Mouse (Mus musculus): ENCODE measurements around the gene Jade1. TPM values are rescaled to one million over a fixed set of nuclear protein-coding genes. Genes with fewer than 3 reads are reported as not detected.

The Jade1 gene
- polyA plus RNA-seq, 1 experiment from 2014 or later: 13.8 TPM

DNA sequence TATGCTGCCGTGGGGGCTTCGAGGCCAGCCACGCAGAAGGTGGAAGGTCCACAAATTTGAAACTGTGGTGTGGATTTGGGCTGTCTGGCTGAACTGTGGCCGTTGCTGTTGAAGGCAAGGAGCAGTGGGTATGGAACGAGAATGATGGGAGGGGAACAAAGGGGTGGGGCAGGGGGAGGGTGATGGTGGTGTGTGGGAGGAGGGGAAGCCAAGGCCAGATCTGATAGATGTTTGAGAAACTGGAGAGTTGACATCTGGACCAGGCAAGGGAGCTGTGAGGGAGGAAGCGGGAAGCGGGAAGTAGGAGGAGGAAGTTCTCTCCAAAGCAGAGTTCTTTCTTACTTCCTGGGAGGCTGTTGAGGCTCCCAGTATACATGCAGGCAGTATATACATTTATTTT is 26.7 kb downstream of the Jade1 start:
- 65% methylated on average over 7 of the region's 7 CpGs for WGBS (ENCODE audit: insufficient replicate concordance)
- peaks cover 71% of the 10 kb centered on the region for H3K4me1 ChIP-seq
- H3K9me3 ChIP-seq (replicated peaks): no peaks in the 10 kb centered on the region
- H3K4me2 ChIP-seq: peak overlapping the region; percentile 9; the same call in 1 of the 2 replicates
- H3K4me3 ChIP-seq: no peak overlapping the region
- no peaks in the 10 kb centered on the region for H3K27me3 ChIP-seq (replicated peaks)
- ATAC-seq: no peak
- no peak overlapping the region for H3K9ac ChIP-seq
- H3K36me3 ChIP-seq: peaks cover 43% of the 10 kb centered on the region
- peak overlapping the region; percentile 75 for H3K27ac ChIP-seq

DNA sequence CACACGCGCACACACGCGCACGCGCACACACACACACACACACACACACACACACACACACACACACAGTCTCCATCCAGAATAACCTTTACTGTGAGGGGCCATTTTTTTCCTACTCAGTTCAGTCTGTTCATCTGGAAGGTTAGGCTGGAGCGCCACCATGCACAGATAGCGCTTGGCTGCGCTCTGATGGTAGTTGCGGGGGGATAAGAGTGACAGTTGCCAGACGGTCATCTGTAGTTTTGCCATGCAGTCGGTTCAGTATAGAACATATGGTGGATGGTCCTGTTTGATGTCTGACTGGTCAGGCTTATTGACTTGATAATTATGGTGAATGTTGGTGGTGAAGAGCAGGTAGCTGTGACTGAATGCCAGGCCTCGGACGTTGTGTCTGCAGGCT is 27.6 kb downstream of the Jade1 start:
- Histone ChIP-seq H3K9me3 (replicated peaks) (no peaks in the 10 kb centered on the region), H3K27ac (peak overlapping the region; percentile 36; the same call in 1 of the 2 replicates), H3K9ac (no peak overlapping the region), H3K4me3 (no peak overlapping the region), H3K4me2 (no peak overlapping the region), H3K4me1 (peaks cover 73% of the 10 kb centered on the region), H3K27me3 (replicated peaks) (no peaks in the 10 kb centered on the region), H3K36me3 (peaks cover 43% of the 10 kb centered on the region)
- WGBS (ENCODE audit: insufficient replicate concordance): 92% methylated on average over 14 of the region's 14 CpGs
- ATAC-seq: no peak

DNA sequence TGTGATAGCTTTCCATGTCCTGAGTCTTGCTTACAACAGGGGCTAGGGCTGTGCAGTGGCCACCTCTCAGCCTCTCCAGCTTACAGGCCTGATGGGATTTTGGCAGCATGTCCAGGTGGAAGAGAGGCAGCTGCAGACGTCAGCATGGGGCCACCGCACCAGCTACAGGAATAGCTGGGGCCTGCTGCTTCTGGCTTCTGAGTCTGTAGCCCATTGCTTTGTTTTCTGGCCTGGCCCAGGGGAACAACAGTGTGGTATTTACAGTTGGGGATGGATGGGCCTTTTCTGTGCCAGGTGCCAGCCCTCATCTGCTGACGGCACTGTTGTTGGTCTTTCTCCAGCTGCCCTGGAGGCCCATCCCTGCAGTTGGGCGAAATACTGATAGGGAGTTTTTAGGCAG is 28.1 kb downstream of the Jade1 start:
- WGBS (ENCODE audit: insufficient replicate concordance): 89% methylated on average over 4 of the region's 4 CpGs
- no peak for ATAC-seq
- H3K27me3 ChIP-seq (replicated peaks): no peaks in the 10 kb centered on the region
- H3K9me3 ChIP-seq (replicated peaks): no peaks in the 10 kb centered on the region
- no peak overlapping the region for H3K4me2 ChIP-seq
- no peak overlapping the region for H3K4me3 ChIP-seq
- no peak overlapping the region for H3K9ac ChIP-seq
- no peak overlapping the region for H3K27ac ChIP-seq
- H3K4me1 ChIP-seq: peaks cover 70% of the 10 kb centered on the region
- peaks cover 43% of the 10 kb centered on the region for H3K36me3 ChIP-seq

DNA sequence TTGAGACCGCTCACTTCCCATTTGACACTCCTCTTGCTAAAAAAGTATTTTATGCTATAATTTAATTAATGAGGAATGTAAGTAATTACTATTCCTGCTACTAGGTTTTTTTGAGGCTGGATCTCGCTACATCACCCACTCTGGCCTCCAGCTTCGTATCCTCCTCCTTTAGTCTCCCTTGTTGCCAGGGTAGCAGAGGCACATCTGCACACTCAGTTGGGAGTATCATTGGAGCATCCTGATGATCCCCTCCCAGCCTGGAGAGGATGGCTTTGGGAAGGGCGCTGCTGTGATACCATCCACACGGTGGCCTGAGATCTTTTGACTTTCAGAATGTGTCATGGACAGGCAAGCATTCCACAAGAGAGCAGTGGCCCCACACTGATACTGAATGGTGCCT is 30.0 kb downstream of the Jade1 start:
- Histone ChIP-seq H3K36me3 (peaks cover 62% of the 10 kb centered on the region), H3K4me2 (no peak overlapping the region), H3K27ac (no peak overlapping the region), H3K9me3 (replicated peaks) (no peaks in the 10 kb centered on the region), H3K27me3 (replicated peaks) (no peaks in the 10 kb centered on the region), H3K4me1 (peaks cover 51% of the 10 kb centered on the region), H3K4me3 (no peak overlapping the region), H3K9ac (no peak overlapping the region)
- ATAC-seq: no peak
- WGBS (ENCODE audit: insufficient replicate concordance): 84% methylated on average over 5 of the region's 5 CpGs

DNA sequence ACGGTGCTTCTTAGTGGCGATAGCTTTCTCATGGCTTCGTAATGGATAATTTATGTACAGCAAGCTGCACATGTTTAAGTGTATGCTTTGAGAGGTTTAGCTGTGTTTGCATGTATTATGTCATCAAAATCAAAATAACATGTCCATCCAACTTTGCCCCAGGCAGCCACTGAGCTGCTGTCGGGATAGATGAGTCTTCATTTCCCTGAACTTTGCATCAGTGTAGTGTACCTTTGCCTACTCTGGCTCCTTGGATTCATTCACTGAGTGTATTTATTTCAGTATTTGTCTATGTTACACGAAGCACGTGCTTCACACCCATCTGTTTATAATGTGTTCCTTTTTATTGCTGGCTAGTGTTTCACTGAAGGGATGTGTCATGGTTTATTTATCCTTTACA is 30.8 kb downstream of the Jade1 start:
- Histone ChIP-seq H3K36me3 (peaks cover 69% of the 10 kb centered on the region), H3K4me1 (peaks cover 44% of the 10 kb centered on the region), H3K9me3 (replicated peaks) (no peaks in the 10 kb centered on the region), H3K4me3 (no peak overlapping the region), H3K4me2 (no peak overlapping the region), H3K27me3 (replicated peaks) (no peaks in the 10 kb centered on the region), H3K9ac (no peak overlapping the region), H3K27ac (no peak overlapping the region)
- WGBS (ENCODE audit: insufficient replicate concordance): 86% methylated on average over 6 of the region's 6 CpGs
- no peak for ATAC-seq

DNA sequence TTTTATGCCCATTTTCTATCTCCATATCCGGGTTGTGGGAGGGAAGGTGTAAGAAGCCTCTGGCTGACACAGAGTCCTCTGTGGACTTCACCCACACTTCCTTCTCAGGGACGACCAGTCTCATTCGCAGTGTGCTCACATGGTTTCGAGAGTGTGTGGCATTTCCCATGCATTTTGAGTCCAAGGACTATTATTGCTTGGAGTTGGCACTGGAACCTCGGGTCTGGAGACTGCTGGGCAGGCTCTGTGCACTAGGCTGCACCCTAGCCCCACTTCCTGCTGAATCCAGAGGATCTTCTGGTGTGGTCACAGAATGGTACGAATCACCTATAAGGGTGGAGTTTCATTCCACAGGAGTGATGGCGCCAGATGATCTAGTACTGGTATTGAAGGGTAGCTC is 31.4 kb downstream of the Jade1 start:
- Histone ChIP-seq H3K4me3 (no peak overlapping the region), H3K9me3 (replicated peaks) (no peaks in the 10 kb centered on the region), H3K36me3 (peaks cover 70% of the 10 kb centered on the region), H3K27ac (no peak overlapping the region), H3K4me2 (no peak overlapping the region), H3K27me3 (replicated peaks) (no peaks in the 10 kb centered on the region), H3K9ac (no peak overlapping the region), H3K4me1 (peaks cover 40% of the 10 kb centered on the region)
- ATAC-seq: no peak
- WGBS (ENCODE audit: insufficient replicate concordance): 52% methylated on average over 7 of the region's 7 CpGs

DNA sequence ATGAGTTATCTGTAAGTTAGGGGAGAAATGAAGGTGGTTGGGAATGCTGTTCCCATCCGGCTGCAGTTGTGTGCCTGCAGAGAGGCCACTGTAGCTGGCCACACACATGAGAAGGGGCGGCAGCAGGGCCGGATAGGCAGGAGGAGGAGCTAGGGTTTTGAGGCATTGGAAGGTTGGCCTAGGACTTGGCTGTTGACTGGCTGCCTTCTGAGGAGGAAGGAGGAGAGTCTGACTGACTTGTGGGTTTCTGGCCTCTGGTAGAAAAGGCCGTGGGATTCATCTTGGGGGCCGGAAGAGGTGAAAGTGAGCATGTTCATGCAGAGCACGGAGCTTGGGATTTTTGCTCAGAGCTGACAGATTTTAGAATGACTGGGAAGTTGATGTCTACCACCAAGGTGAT is 32.1 kb downstream of the Jade1 start:
- H3K4me2 ChIP-seq: no peak overlapping the region
- peaks cover 71% of the 10 kb centered on the region for H3K36me3 ChIP-seq
- no peak overlapping the region for H3K9ac ChIP-seq
- H3K27me3 ChIP-seq (replicated peaks): no peaks in the 10 kb centered on the region
- peaks cover 34% of the 10 kb centered on the region for H3K4me1 ChIP-seq
- no peak overlapping the region for H3K4me3 ChIP-seq
- no peak overlapping the region for H3K27ac ChIP-seq
- 32% methylated on average over 6 of the region's 6 CpGs for WGBS (ENCODE audit: insufficient replicate concordance)
- ATAC-seq: no peak
- H3K9me3 ChIP-seq (replicated peaks): no peaks in the 10 kb centered on the region

DNA sequence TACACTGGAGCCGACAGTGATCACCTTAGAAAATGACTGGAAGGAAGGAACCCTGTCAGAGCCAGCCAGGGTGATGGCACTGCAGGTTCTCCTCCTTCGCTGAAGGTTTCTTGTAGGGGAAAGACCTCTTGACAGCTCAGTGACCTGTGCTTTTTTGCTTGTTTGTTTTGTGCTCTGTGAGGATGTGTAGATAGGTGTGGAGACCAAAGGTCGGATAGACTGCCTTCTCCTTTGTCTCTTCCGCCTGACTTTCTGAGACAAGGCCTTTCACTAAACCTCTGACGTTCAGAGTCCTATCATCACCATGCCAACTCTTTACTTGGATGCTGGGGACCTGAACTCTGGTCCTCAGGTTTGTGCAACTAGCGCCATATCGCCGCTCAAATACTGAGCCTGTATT is 33.0 kb downstream of the Jade1 start:
- no peak for ATAC-seq
- Histone ChIP-seq H3K27ac (no peak overlapping the region), H3K4me1 (peaks cover 31% of the 10 kb centered on the region), H3K9ac (no peak overlapping the region), H3K4me2 (no peak overlapping the region), H3K4me3 (no peak overlapping the region), H3K36me3 (peaks cover 71% of the 10 kb centered on the region), H3K27me3 (replicated peaks) (no peaks in the 10 kb centered on the region), H3K9me3 (replicated peaks) (no peaks in the 10 kb centered on the region)
- WGBS (ENCODE audit: insufficient replicate concordance): 73% methylated on average over 8 of the region's 8 CpGs

DNA sequence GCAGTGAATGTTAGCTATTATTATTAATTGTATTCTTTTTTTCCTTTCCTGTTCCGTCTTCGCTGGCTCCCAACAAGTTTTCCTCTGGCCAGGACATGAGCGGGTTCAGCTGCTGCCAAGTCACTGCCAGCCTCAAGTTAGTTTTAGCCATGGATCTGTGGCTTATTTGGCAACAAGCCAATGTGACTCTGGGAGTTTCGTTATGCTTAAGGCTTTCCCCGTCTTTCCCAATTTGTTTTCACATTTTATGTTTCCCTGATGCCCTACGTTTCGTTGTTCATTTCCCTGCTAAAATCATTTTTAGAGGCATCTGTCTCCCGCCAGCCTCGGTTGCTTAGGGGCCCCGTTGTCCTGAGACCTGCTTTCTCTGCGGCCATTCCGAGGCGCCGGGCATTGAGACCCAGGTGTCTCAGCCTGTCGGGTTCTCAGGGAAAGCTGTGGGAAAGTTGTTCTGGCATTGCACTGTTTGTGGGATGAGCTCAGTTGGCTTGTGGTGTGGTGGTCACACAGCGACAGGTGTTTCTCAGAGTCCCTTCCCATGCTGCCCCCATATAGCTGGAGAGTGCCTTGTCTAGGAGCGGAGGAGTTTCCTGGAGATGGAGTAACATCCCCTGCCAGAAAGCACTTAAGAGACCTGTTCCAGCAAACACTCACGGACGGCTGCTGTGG is 33.8 kb downstream of the Jade1 start:
- no peaks in the 10 kb centered on the region for H3K9me3 ChIP-seq (replicated peaks)
- H3K36me3 ChIP-seq: peaks cover 73% of the 10 kb centered on the region
- WGBS (ENCODE audit: insufficient replicate concordance): 87% methylated on average over 19 of the region's 19 CpGs
- ATAC-seq: no peak
- no peak overlapping the region for H3K4me3 ChIP-seq
- peaks cover 34% of the 10 kb centered on the region for H3K4me1 ChIP-seq
- no peak overlapping the region for H3K4me2 ChIP-seq
- no peak overlapping the region for H3K27ac ChIP-seq
- H3K9ac ChIP-seq: no peak overlapping the region
- H3K27me3 ChIP-seq (replicated peaks): no peaks in the 10 kb centered on the region

DNA sequence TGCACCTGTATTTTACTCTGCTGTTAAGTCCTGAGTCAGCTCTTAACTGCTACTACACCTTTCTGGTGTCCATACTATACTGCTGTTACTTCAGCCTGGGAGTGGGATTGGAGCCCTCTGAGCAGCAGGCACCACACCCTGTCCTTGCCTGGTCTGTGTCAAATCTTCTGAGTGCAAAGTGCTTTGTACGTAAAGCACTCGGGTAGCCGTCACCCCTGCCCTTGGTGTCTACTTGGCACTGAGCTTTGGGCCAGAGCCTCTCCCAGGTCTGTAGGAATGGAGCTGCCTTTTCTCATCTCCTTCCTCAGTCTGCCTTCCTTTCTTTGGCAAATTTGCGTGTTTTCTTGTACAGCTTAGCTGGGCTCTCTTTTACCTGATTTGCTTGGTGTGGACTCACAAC is 34.5 kb downstream of the Jade1 start:
- H3K36me3 ChIP-seq: peaks cover 73% of the 10 kb centered on the region
- WGBS (ENCODE audit: insufficient replicate concordance): 88% methylated on average over 4 of the region's 4 CpGs
- ATAC-seq: no peak

DNA sequence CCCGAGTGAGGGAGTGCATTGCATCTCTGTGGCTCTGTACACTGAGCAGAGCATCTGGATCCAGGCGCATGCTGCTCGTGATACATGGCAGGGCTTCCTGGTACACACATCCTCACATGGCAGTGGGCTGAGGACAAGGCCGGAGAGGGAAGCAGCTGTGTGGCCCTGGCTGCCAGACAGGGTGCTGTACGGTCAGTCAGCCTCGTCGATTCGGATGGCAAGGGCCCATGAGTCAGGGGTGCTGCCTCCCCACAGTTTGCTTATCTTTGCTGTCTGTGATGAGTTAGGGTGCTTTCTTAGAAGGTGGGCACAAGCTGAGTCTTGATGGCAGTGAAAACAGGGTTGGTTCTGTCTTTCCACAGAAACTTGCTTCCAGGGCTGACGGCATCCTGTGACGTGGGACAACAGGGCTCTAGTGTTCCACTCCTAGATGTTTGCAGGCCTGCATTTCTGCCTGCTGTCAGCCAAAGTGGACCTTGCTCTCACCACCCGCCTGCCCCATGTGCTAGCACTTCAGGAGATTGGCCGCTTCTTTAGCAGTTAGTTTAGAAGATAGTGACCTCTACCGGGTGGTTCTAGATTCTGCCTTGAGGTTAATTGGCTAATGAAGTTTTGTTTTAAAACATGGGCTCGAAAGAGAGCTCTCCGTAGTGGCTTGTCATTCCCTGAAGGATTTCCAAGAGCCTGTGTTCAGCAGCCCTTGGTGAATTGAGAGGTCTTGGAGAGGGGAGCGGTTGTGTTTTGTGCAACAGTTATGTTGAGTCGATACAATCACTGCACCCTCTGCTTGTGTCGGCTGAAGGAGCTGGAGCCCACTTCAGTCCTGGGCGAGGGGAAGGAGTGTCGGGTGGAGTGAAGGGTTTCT is 35.4 kb downstream of the Jade1 start:
- Histone ChIP-seq H3K4me3 (no peak overlapping the region), H3K27me3 (replicated peaks) (no peaks in the 10 kb centered on the region), H3K9ac (no peak overlapping the region), H3K36me3 (peaks cover 73% of the 10 kb centered on the region), H3K4me2 (no peak overlapping the region), H3K27ac (no peak overlapping the region), H3K9me3 (replicated peaks) (no peaks in the 10 kb centered on the region), H3K4me1 (peaks cover 31% of the 10 kb centered on the region)
- peak; percentile 30 for ATAC-seq
- 81% methylated on average over 20 of the region's 20 CpGs for WGBS (ENCODE audit: insufficient replicate concordance)

More for the DNA sequence above, 34.5 kb downstream of the Jade1 start:
- H3K9me3 ChIP-seq (replicated peaks): no peaks in the 10 kb centered on the region
- H3K4me2 ChIP-seq: no peak overlapping the region
- no peak overlapping the region for H3K9ac ChIP-seq
- peaks cover 36% of the 10 kb centered on the region for H3K4me1 ChIP-seq
- H3K27ac ChIP-seq: no peak overlapping the region
- no peak overlapping the region for H3K4me3 ChIP-seq
- H3K27me3 ChIP-seq (replicated peaks): no peaks in the 10 kb centered on the region

DNA sequence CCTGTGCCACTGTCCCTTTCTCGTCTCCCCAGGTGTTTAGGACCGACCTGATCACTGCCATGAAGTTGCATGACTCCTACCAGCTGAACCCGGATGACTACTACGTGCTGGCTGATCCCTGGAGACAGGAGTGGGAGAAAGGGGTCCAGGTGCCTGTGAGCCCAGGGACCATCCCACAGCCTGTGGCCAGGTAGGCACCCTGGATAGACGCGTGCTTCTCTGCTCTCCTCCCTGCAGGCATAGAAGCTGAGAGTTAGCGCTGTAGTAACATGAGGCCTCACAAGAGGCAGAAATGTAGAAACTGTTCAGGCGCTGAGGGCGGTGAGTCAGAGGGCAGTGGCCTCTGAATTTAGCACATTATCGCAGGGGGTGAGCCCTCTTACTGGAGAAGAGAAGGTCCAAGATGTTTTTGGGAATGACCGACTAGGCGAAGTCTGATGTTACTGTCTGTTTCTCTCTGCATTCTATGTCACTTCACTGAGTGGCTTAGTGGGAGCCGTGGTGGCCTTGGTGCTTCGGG is 36.2 kb downstream of the Jade1 start:
- ATAC-seq: no peak
- Histone ChIP-seq H3K4me2 (no peak overlapping the region), H3K27ac (no peak overlapping the region), H3K9ac (no peak overlapping the region), H3K9me3 (replicated peaks) (no peaks in the 10 kb centered on the region), H3K4me3 (no peak overlapping the region), H3K27me3 (replicated peaks) (no peaks in the 10 kb centered on the region), H3K4me1 (peaks cover 34% of the 10 kb centered on the region), H3K36me3 (peaks cover 80% of the 10 kb centered on the region)
- WGBS (ENCODE audit: insufficient replicate concordance): 90% methylated on average over 14 of the region's 14 CpGs
